Mouse (Mus musculus): ENCODE measurements at regions not wholly inside any gene's neighbourhood (a gene's known extent, or its start where the extent isn't known, plus 50 kb on each side); places are given as distances from the start of the nearest gene placed in this dataset.

DNA sequence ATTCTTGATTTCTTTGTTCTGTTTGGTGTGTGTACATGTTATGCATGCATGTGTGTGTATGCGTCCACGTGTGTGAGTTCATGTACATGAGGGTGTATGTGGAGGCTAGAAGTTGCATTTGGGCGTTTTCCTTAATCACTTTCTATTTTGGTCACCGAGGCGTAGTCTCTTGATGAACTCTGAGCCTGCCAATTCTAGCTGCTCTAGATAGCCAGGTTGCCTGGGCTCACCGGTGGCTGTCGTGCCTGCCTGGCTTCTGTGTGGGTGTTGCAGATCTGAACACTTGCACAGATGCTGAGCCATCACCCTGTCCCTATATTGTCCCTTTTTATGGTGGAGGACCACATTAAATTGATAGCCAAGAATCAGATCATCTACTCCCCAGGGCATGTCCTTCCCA, 62.7 kb upstream of the Laptm4a start:
- no peak for TF ChIP-seq CTCF (IDR thresholded peaks at IDR 0.05; ENCODE audit: low read depth)
- TF ChIP-seq EP300 (optimal IDR thresholded peaks at IDR 0.05): no peak

Data from stomach, postnatal 0 days (tissue).